Mouse (Mus musculus) E14TG2a.4 (cell line): Measurements from ENCODE around the gene Itgad.

Experiments used
- CTCF ChIP-seq: conservative IDR thresholded peaks from 2 replicates; pipeline ENCODE4 v1.5.1; 2014; ENCODE audit warnings: low read length
- NANOG ChIP-seq: IDR thresholded peaks from 2 replicates; pipeline ENCODE4 v1.6.1; 2014; ENCODE audit warnings: borderline replicate concordance, low read length, mixed read lengths
- POU5F1 ChIP-seq: IDR thresholded peaks from 2 replicates; pipeline ENCODE4 v1.6.1; 2014; ENCODE audit warnings: low read length, borderline replicate concordance

GRCm38 (mm10) chr7:128219952-128220351 is 65.8 kb downstream of the Itgad start:
- TF ChIP-seq CTCF (no peak), POU5F1 (no peak), NANOG (no peak)
